Mouse (Mus musculus) kidney, postnatal 25 days (tissue): ENCODE measurements around the gene Spata1.
A peak's percentile ranks its signal among the peaks of the same experiment; 100 is the strongest.

ENCODE experiments used
- DNase-seq, 2 experiments: peaks; one replicate each; pipeline ENCODE4 v3.0.0; 2021; ENCODE audit warnings: mixed read lengths in 2 of 2

Spata1 gene

DNA sequence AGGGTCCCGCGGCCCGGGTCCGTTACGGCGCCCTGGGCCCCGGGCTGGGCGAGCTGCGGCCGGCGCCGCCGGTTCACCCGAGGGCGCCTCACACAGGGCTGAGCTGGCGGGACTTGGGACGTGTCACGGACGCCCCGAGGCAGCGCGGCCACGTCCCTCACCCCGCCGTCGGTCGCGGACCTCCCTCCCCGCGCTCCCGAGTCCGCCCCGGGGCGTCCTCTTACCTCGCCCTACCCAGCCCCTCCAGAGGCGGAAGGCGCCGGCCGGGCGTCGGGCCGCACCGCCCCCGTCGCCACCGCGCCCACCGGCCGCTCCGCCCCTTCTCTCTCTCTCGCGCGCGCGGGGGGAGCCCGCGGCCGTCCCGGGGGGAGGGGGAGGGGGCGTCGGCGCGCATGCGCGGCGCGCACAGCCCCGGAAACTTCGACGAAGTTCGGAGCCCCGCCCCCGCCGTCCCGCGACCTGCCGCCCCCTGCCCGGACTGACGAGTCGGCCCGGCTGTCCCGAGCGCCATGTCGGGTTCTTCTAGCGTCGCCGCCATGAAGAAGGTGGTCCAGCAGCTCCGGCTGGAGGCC lies at the start of gene Spata1, which contains the start of gene Gng5:
Gene Spata1 (minus strand): TSS at position 323 of the 572 bp plus-strand sequence.
Gene Gng5 (plus strand): TSS at position 377 of the 572 bp plus-strand sequence.
- peak; percentile 92 to 95 for DNase-seq

DNA sequence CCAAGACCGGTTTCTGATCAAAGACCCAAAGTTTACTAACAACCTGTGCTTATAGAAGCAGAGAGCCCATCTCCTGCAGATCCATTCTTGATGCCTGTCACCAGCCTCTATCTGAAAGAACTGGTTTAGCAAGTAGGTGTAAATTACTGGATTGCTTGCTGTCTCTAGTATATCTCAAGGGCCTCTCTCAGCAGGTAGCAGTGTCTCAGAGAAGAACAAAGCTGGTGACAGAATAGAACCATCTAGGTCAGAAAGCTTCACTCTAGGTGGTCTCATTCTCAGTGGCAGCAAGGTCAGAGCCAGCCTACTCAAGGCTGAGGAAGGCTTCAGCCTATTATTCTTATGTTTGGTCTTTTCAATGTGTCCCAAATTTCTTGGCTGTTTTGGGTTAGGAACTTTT lies 44.1 kb upstream of the Spata1 start:
- no peak for DNase-seq

DNA sequence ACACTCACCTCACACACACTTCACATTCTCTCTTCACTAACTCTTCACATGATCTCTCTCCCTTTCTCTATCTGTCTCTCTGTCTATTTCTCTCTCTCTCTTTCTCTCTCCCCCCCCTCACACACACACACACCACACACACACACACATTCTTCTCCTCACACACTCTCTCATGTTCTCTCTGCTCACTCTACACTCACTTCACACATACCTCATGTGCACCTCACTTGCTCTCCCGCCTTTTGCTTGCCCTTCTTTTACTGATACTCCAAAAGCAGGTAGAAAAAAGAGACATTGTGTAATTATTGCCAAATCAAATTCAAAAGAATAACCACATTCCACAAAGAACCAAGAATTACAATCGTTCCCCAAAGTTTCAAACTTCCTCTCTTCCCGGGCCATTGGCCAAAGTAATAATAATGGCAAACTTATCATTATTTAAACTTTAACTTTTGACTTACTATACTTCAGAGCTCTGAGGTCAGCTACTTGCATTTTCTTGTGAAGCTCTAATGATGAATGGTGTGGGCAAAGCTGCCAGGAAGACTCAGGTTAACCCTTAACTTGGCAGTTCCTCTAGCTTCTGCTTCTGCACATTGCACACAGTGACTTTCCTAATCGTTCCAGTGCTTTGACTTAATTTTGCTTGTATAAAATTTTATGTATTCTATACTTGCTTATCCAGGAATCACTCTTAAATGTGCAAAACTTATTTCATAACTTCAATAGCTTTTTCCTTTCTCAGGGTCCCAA lies 41.1 kb upstream of the Spata1 start:
- peak in 1 of 2 experiments; percentile 26 for DNase-seq

DNA sequence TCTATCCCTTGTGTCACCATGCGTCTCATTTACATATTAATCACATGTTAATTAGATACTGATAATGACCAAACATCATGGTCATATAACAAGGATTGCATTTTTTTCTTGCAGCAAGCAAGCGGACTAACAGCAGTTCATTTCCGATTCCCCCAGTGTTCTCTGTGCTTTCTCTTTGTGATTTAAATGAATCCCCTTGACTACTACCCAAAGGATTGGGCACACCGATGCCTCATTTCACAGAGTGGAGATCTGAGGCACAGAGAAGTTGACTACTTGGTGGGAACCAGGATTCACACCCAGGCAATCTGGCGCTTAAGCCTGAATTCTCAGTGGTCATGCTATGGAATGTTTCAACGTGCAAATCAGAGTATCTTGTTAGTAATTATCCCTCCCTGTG lies 35.4 kb upstream of the Spata1 start:
- no peak for DNase-seq

GRCm38 (mm10) chr3:146528335-146528734 lies 28.8 kb upstream of the Spata1 start:
- DNase-seq: no peak

GRCm38 (mm10) chr3:146521652-146522020 lies 22.1 kb upstream of the Spata1 start:
- no peak for DNase-seq

DNA sequence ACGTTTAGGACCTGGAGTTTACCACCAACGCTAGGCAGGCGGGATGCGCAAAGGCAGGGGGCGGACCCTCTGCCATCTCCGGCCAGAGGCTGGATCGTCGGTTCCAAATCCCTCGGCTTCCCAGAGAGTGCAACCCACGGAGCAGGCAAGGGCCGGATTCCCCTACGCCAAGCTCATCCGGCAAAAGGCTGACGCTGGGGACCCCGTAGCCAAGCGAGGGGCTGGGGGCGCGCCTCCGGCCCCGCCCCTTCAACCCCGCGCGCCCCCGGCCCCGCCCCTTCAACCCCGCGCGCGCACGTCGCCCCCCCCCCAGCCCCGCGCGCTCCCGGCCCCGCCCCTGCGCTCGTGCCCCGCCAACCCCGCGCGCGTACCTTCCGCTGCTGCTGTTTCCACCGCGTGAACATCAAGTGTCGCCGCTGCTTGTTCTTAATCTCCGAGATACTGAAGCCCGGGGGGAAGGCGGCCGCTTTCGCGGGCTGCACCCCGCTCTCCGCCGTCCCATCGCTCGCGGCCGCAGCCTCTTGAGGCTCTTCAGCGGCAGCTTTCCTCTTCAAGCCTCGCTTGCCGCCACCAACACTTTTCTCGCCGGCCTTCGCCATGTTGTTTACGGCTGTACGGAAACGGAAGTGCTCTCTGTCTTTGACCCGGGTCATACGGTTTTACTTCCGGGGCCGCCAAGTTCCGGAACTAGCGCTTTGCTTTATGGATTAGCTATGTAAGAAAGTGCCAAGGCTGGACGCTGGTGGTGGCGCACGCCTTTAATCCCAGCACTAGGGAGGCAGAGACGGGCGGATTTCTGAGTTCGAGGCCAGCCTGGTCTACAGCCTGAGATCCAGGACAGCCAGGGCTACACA lies 21.5 kb upstream of the Spata1 start, which contains the start of gene Rpf1:
Gene Rpf1 (minus strand): TSS at position 632 of the 854 bp plus-strand sequence.
- peak; percentile 94 to 95 for DNase-seq

DNA sequence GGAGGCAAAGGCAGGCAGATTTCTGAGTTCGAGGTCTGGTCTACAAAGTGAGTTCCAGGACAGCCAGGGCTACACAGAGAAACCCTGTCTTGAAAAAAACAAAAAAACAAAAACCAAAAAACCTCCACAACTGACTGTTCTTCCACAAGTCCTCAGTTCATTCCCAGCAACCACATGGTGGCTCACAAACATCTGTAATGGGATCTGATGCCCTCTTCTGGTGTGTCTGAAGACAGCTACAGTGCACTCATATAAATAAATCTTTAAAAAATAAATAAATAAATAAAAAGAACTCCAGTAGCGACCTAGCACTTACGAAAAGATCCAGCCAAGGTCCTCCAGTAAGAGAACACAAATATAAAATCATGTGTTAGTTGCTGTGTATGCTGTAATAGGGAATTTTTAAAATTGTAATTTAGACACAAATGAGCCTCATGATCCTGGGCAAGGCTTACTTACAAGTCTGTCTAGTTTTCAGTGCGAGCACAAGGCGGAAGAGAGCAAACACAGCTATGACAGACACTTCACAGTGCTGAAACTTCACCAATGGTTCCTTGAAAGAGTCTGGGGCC lies 20.8 kb upstream of the Spata1 start:
- no peak for DNase-seq

- no peak for DNase-seq
Observed at GRCm38 (mm10) chr3:146506711-146507110, 7.2 kb upstream of the Spata1 start.

GRCm38 (mm10) chr3:146501601-146502123 lies 2.1 kb upstream of the Spata1 start:
- no peak for DNase-seq

- no peak for DNase-seq
Observed at GRCm38 (mm10) chr3:146500810-146501201, 1.3 kb upstream of the Spata1 start.

DNA sequence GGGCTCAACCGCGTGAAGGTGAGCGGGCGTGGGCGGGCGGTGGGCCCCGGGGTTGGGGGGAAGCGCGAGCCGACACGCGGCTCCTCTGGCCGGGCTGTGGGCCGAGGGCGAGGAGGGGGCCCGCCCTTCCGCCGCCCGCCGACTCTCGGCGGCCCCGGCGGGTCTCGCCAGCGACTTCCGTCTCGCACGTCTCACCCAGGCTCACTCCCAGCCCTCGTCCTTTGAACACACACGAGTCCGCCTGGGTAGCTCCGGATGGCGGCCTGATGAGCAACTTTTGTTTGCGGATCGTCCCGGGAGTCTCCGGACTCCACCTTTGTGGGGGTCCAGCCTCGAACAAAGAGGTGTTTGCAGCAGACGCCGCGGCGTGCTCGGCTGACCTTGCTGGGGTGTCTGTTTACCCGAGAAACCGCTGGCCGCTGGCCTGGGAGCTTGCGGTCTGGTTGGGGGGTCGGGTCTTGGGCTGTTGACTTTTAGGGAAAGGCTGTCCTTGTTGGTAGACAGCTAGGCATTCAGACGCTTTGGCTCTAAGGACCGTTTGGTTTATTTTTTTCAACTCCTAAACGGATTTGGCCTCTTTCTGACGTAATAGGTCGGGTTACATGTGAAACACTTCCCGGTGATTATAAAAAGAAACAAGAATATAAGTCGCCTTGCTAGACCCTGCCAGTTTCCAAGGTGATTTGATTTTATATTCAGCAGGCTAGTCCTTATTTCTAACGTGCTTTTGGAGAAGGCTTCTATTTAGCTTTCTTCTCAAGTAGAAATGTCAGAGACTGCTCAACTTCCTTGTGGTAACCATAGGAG lies 653 bp upstream of the Spata1 start:
- DNase-seq: peak; percentile 54 to 79

- DNase-seq: no peak
Observed at GRCm38 (mm10) chr3:146498989-146499388, 564 bp downstream of the Spata1 start.

DNA sequence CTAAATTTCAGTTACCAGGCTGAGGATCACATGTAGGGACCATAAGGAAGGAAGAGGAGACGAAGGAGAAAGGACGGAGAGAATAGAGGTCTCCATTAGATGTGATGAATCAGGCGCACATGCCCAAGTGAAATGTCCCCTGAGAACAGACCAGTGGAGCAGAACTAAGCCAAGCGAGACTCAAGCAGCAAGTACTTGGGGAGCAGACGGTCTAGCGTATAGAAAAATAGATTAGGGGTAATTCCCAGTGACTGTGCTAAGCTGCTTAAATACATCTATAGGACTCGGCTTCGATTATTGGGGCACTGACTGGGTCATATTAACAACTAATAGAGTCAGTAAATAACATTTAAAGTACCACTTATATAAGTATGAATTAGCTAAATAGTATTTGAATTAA lies 4.6 kb downstream of the Spata1 start:
- no peak for DNase-seq

DNA sequence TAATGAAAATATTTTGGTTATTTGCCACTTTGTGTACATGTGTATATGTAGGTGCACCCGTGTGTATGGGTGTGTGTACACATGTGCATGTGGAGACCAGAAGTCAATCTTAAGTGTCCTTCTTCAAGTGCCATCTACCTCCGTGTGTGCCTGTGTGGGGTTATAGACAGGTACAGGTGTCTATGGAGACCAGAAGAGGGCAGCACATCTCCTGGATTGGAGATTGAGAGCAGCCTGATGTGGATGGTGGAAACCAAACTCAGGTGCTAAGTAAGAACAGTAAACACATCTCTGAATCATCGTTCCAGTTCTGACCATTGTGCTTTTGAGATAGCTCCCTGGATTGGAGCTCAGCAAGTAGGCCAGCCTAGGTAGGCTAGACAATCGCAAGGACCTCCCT lies 13.1 kb downstream of the Spata1 start:
- DNase-seq: no peak

DNA sequence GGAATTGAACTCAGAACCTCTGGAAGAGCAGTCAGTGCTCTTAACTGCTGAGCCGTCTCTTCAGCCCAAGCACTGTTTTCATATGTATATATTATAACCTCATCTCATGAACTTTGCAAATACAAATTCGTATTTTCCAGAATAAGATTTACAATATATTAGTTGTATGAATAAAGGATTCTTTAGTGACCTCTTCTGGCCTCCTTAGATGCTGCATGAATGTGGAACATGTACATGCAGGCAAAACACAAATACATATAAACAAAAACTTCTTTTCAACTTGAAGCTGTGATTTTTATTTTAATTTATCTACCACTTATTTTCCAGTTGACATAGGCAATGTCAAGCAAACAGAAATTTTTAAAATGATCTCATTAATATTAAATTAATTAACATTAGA lies 17.5 kb downstream of the Spata1 start:
- no peak for DNase-seq

DNA sequence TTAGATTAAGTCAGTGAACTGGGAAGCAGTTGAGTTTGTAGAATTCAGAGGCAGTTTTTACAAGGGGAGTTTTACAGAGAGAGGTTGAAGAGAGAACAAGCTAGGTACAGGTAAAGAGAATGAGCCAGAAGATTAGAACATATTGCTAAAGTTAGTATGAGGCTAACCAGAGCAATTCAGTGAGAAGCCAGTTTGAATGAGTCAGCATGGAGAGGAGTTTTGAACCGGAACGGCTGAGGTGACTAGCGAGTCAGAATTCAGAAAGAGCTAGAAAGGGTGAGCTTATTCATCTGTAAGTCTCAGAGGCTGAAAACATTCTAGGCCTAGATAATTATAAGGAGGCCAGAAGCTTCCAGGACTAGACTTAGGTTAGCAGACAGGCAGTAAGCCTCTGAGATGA lies 25.1 kb downstream of the Spata1 start:
- peak in 1 of 2 experiments; percentile 17 for DNase-seq

- no peak for DNase-seq
Observed at GRCm38 (mm10) chr3:146473741-146474140, 25.8 kb downstream of the Spata1 start.

DNA sequence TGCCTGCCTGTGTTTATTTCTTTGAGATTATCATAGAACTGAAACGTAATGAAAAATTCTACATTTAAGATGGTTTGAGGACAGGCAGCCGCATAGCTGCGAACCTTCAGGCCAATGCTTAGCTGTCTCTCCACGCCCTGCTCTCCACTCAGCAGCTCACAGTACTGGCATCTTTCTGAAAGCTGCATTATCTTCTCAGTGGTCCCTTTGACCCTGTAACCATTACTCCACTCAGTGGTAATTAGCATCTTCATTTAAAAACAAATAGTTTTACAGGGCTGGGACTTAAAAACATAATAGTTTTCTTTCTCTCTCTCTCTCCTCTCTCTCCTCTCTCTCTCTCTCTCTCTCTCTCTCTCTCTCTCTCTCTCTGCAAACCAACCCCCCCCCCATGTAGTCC lies 26.9 kb downstream of the Spata1 start:
- DNase-seq: no peak

DNA sequence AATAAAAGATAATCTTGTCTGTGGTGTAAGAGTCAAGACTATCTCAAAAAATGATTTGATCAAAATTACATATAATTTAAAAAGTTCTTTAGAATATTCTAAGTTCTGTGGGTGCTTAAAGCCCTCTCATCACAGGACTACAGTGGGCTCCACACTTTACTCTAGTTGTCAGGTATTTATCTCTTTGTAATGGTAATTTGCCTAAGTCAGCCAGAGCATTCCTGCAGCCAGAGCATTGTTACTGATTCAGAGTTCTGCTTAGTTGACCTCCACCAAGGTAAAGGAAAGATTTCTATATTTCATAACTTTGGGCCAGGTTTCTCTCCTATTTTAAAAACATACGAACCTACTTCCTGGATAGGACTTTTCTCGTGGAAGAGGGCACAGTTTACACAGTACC lies 30.3 kb downstream of the Spata1 start:
- DNase-seq: no peak

GRCm38 (mm10) chr3:146462939-146463338 lies 36.6 kb downstream of the Spata1 start:
- DNase-seq: no peak

DNA sequence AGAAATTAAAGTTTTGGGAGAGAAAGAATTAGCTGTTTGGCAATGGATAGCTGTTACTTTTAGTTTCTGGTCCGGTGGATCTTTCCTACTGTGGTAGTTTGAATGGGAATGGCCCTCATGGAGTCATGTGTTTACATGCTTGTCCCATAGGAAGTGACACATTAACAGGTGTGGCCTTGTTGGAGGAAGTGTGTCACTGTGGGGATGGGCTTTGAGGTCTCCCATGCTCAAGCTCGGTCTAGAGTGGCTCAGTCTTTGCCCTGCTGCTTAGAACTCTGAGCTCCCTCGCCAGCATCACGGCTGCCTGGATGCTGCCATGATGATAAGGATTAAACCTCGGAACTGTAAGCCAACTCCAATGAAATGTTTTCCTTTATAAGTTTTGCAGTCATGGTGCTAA lies 48.2 kb downstream of the Spata1 start:
- DNase-seq: no peak
